Mouse (Mus musculus) adipocyte (in vitro differentiated cells): ENCODE data around the gene Nlk.

ENCODE experiments used
- DNase-seq: peaks from one replicate; pipeline ENCODE4 v3.0.0-alpha.2; 2016; ENCODE audit warnings: low spot score

Gene Nlk

GRCm38 (mm10) chr11:78696777-78697752, at the start of gene Nlk:
Nlk (minus strand) TSS chr11:78697373.
- DNase-seq = peak; percentile 99

GRCm38 (mm10) chr11:78746264-78746663, 49.1 kb upstream of the Nlk start:
- no peak for DNase-seq

GRCm38 (mm10) chr11:78745475-78745874, 48.3 kb upstream of the Nlk start:
- DNase-seq = no peak

- DNase-seq = no peak
Observed at GRCm38 (mm10) chr11:78742461-78742860, 45.3 kb upstream of the Nlk start.

- no peak for DNase-seq
Observed at GRCm38 (mm10) chr11:78741958-78742357, 44.8 kb upstream of the Nlk start.

- no peak for DNase-seq
Observed at GRCm38 (mm10) chr11:78739361-78739760, 42.2 kb upstream of the Nlk start.

- DNase-seq = no peak
Observed at GRCm38 (mm10) chr11:78736877-78737408, 39.8 kb upstream of the Nlk start.

- no peak for DNase-seq
Observed at GRCm38 (mm10) chr11:78735168-78735567, 38.0 kb upstream of the Nlk start.

GRCm38 (mm10) chr11:78732619-78733018, 35.4 kb upstream of the Nlk start:
- no peak for DNase-seq

- peak; percentile 28 for DNase-seq
Observed at GRCm38 (mm10) chr11:78730902-78731301, 33.7 kb upstream of the Nlk start.

- no peak for DNase-seq
Observed at GRCm38 (mm10) chr11:78728041-78728440, 30.9 kb upstream of the Nlk start.

- DNase-seq = no peak
Observed at GRCm38 (mm10) chr11:78726366-78726765, 29.2 kb upstream of the Nlk start.

GRCm38 (mm10) chr11:78724792-78725191, 27.6 kb upstream of the Nlk start:
- no peak for DNase-seq

- no peak for DNase-seq
Observed at GRCm38 (mm10) chr11:78721419-78721818, 24.2 kb upstream of the Nlk start.

GRCm38 (mm10) chr11:78717655-78718054, 20.5 kb upstream of the Nlk start:
- no peak for DNase-seq

GRCm38 (mm10) chr11:78708642-78709041, 11.5 kb upstream of the Nlk start:
- DNase-seq = no peak

- DNase-seq = no peak
Observed at GRCm38 (mm10) chr11:78706026-78706425, 8.9 kb upstream of the Nlk start.

GRCm38 (mm10) chr11:78703085-78703484, 5.9 kb upstream of the Nlk start:
- DNase-seq = no peak

- no peak for DNase-seq
Observed at GRCm38 (mm10) chr11:78702319-78702718, 5.1 kb upstream of the Nlk start.

GRCm38 (mm10) chr11:78697753-78698171, 589 bp upstream of the Nlk start:
- DNase-seq = peak; percentile 96

GRCm38 (mm10) chr11:78694249-78694648, 2.9 kb downstream of the Nlk start:
- peak; percentile 94 for DNase-seq

- DNase-seq = no peak
Observed at GRCm38 (mm10) chr11:78693307-78693706, 3.9 kb downstream of the Nlk start.

- no peak for DNase-seq
Observed at GRCm38 (mm10) chr11:78691201-78691600, 6.0 kb downstream of the Nlk start.
